Mouse (Mus musculus) heart, postnatal 0 days (tissue): ENCODE results near the gene Ralgapb. TPM values are rescaled to one million over a fixed set of nuclear protein-coding genes. Genes with fewer than 3 reads are reported as not detected.

Experiments used
- ATAC-seq: fragments of 200-750 bp; cut with Nextera tagmentation; 2 replicates; pipeline ENCODE4 v1.8.0; 2017; ENCODE audit warnings: low read depth, moderate number of reproducible peaks, moderate library complexity; ENCODE audit not compliant: insufficient read depth
- DNase-seq: peaks from one replicate; pipeline ENCODE4 v3.0.0-alpha.2; 2016; ENCODE audit warnings: low spot score
- H3K27ac ChIP-seq: fragments of 300-500 bp; sonication (generic); 2 replicates; pipeline ENCODE4 v1.5.1; 2014; ENCODE audit warnings: low read depth, mild to moderate bottlenecking
- H3K27me3 ChIP-seq: fragments of 300-500 bp; sonication (generic); 2 replicates; pipeline ENCODE4 v1.6.1; 2014; ENCODE audit warnings: low read length, mixed read lengths; ENCODE audit not compliant: control insufficient read depth, insufficient read depth
- H3K36me3 ChIP-seq: fragments of 300-500 bp; sonication (generic); replicated peaks from 2 replicates; pipeline ENCODE4 v1.6.1; 2014; ENCODE audit warnings: low read length, mixed read lengths; ENCODE audit not compliant: control insufficient read depth, insufficient read depth
- H3K4me1 ChIP-seq: fragments of 300-500 bp; sonication (generic); 2 replicates; pipeline ENCODE4 v1.6.1; 2014; ENCODE audit warnings: antibody characterized with exemption; ENCODE audit not compliant: control insufficient read depth, insufficient read depth
- H3K4me2 ChIP-seq: fragments of 300-500 bp; sonication (generic); 2 replicates; pipeline ENCODE4 v1.6.1; 2014; ENCODE audit warnings: low read depth, mild to moderate bottlenecking, low read length, moderate library complexity
- H3K4me3 ChIP-seq: fragments of 300-500 bp; sonication (generic); 2 replicates; pipeline ENCODE4 v1.5.1; 2014; ENCODE audit warnings: low read depth, low read length
- H3K9ac ChIP-seq: fragments of 300-500 bp; sonication (generic); replicated peaks from 2 replicates; pipeline ENCODE4 v1.6.1; 2014; ENCODE audit warnings: low read depth, low read length, mixed read lengths
- H3K9me3 ChIP-seq: fragments of 300-500 bp; sonication (generic); replicated peaks from 2 replicates; pipeline ENCODE4 v1.6.1; 2016; ENCODE audit warnings: low read length; ENCODE audit not compliant: control insufficient read depth
- CTCF ChIP-seq: IDR thresholded peaks from 2 replicates; pipeline ENCODE4 v1.5.1; 2016; ENCODE audit warnings: antibody characterized with exemption, control low read depth, low read depth
- EP300 ChIP-seq: IDR thresholded peaks from 2 replicates; pipeline ENCODE4 v1.6.1; 2016; ENCODE audit warnings: antibody characterized with exemption, low read depth
- WGBS: fragments of 180-500 bp; shearing (Covaris S2); extraction: QIAGEN DNeasy Blood & Tissue Kit; methylation state at CpG from one replicate; pipeline ENCODE4 v1.1.7; 2014; 5-methylcytosine and 5-hydroxymethylcytosine counted together
- polyA plus RNA-seq: library from polyadenylated mRNA; unstranded; fragments of >200 nt; fragmentation: Nextera tagmentation; extraction: Ambion mirVana; gene quantifications from 2 replicates; pipeline ENCODE4 v1.2.1, GENCODE M21; 2015
- total RNA-seq: library from RNA; depleted of rRNA; stranded (reverse); fragments of >200 nt; gene quantifications from 2 replicates; pipeline ENCODE4 v1.2.3, GENCODE M21; 2014; ENCODE audit warnings: low replicate concordance

The Ralgapb gene
- total and polyA plus RNA-seq, 2 experiments from 2014 or later, result 7.1 to 22.9 TPM

DNA sequence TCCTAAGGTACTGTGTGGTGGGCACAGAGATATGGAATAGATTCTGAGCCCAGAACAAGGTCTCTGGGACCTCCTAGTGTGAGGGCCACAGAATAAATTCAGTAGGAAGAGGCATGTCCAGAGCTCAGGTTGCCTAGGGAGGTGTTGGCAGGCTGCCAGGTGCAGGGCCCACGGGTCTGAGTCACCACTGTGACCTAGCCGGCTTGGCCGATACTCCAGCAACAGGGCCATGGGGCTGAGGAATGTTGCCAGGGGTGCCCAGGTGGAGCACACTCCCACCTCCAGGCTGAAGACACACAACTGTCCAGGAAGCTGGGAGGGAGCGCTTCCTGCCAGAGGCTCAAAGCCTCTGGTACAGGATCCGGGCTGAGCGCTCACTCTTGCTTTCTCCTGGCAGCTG is 101.0 kb downstream of the Ralgapb start:
- no peaks in the 10 kb centered on the region for H3K27me3 ChIP-seq
- ATAC-seq (no peak), DNase-seq (no peak)
- no peaks in the 10 kb centered on the region for H3K9me3 ChIP-seq
- no peaks in the 10 kb centered on the region for H3K36me3 ChIP-seq
- H3K4me1 ChIP-seq, result no peaks in the 10 kb centered on the region
- no peak overlapping the region for H3K4me3 ChIP-seq
- no peak overlapping the region for H3K27ac ChIP-seq
- TF ChIP-seq CTCF (no peak), EP300 (no peak)
- 41% methylated on average over 6 of the region's 6 CpGs for WGBS
- no peak overlapping the region for H3K4me2 ChIP-seq
- H3K9ac ChIP-seq, result no peak overlapping the region

DNA sequence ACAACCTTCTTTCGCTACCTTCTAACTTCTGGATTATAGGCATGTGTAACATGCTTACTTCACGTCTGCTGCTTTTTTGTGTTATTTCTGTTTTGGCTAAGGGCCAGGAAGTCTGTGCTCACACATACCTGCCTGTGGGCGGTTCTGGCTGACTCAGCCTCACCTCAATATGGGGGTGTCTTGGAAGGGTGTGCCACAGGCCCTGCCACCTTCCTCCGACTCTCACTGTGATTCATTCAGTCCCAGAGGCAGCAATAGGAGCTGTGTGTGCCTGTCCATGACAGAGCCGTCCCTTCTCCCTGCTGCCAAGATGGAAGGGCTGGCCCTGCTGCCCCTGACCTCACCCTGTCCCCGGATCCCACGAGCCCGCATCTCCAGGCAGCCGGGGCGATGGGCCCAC is 102.9 kb downstream of the Ralgapb start, which contains the start of gene Arhgap40:
TSS of gene Arhgap40 (plus strand) at position 269 of the 400 bp plus-strand sequence.
- Histone ChIP-seq H3K36me3 (no peaks in the 10 kb centered on the region), H3K27me3 (no peaks in the 10 kb centered on the region), H3K27ac (no peak within 1 kb of the TSS), H3K4me3 (no peak within 1 kb of the TSS), H3K9me3 (no peaks in the 10 kb centered on the region), H3K9ac (no peak within 1 kb of the TSS), H3K4me1 (no peaks in the 10 kb centered on the region), H3K4me2 (no peak within 1 kb of the TSS)
- DNase-seq, result no peak
- TF ChIP-seq EP300, result no peak
- no peak for TF ChIP-seq CTCF
- 73% methylated on average over 10 of the region's 10 CpGs for WGBS
- ATAC-seq, result no peak

GRCm38 (mm10) chr2:158513821-158514336 is 104.2 kb downstream of the Ralgapb start:
- Histone ChIP-seq H3K4me1 (no peaks in the 10 kb centered on the region), H3K27me3 (no peaks in the 10 kb centered on the region), H3K4me2 (no peak overlapping the region), H3K27ac (no peak overlapping the region), H3K9ac (no peak overlapping the region), H3K9me3 (no peaks in the 10 kb centered on the region), H3K4me3 (no peak overlapping the region), H3K36me3 (no peaks in the 10 kb centered on the region)
- WGBS, result 83% methylated on average over 12 of the region's 12 CpGs
- no peak for ATAC-seq
- no peak for TF ChIP-seq EP300
- no peak for TF ChIP-seq CTCF
- no peak for DNase-seq

GRCm38 (mm10) chr2:158518583-158518982 is 108.9 kb downstream of the Ralgapb start:
- WGBS, result 26% methylated on average over 6 of the region's 6 CpGs
- H3K27ac ChIP-seq, result no peak overlapping the region
- TF ChIP-seq EP300, result no peak
- no peak for TF ChIP-seq CTCF
- no peak overlapping the region for H3K4me3 ChIP-seq
- no peaks in the 10 kb centered on the region for H3K27me3 ChIP-seq
- DNase-seq (no peak), ATAC-seq (no peak)
- no peak overlapping the region for H3K4me2 ChIP-seq
- H3K9ac ChIP-seq, result no peak overlapping the region
- H3K36me3 ChIP-seq, result no peaks in the 10 kb centered on the region
- peaks cover 3% of the 10 kb centered on the region; the same call in 1 of the 2 replicates for H3K4me1 ChIP-seq
- H3K9me3 ChIP-seq, result no peaks in the 10 kb centered on the region

GRCm38 (mm10) chr2:158519071-158519470 is 109.4 kb downstream of the Ralgapb start:
- Histone ChIP-seq H3K36me3 (no peaks in the 10 kb centered on the region), H3K4me3 (no peak overlapping the region), H3K27me3 (no peaks in the 10 kb centered on the region), H3K4me1 (peaks cover 4% of the 10 kb centered on the region; the same call in 1 of the 2 replicates), H3K9me3 (no peaks in the 10 kb centered on the region), H3K9ac (no peak overlapping the region), H3K27ac (no peak overlapping the region), H3K4me2 (no peak overlapping the region)
- no peak for ATAC-seq
- TF ChIP-seq EP300, result no peak
- TF ChIP-seq CTCF, result no peak
- WGBS, result 52% methylated on average over 11 of the region's 11 CpGs
- no peak for DNase-seq

DNA sequence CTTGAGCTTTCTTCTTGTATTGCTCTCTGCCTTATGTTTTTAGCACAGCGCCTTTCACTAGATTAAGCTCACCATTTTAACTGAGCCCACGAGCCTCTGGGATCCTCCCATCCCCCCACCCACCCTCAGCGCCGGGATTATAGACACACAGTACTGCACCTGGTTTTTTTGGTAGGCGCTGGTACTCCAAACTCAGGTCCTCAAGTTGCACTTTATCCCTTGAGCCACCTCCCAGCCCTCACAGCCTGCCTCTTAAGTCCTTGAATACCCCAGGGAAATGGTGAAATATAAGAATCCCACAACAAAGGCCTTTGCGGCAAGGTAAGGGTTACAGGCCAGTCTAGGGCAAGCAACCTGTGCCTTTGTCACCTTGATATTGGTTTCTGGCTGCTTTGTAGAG is 110.2 kb downstream of the Ralgapb start:
- no peak for DNase-seq
- no peak overlapping the region for H3K4me2 ChIP-seq
- H3K27me3 ChIP-seq, result no peaks in the 10 kb centered on the region
- 79% methylated on average over 6 of the region's 6 CpGs for WGBS
- H3K36me3 ChIP-seq, result no peaks in the 10 kb centered on the region
- ATAC-seq, result no peak
- no peak overlapping the region for H3K4me3 ChIP-seq
- no peak overlapping the region for H3K9ac ChIP-seq
- peaks cover 8% of the 10 kb centered on the region; the same call in 1 of the 2 replicates for H3K4me1 ChIP-seq
- no peak for TF ChIP-seq EP300
- no peak for TF ChIP-seq CTCF
- H3K9me3 ChIP-seq, result no peaks in the 10 kb centered on the region
- H3K27ac ChIP-seq, result no peak overlapping the region
